Mouse (Mus musculus): ENCODE data around the gene Cnr2.

Cnr2 gene

GRCm38 (mm10) chr4:135909326-135910066 is 14.3 kb downstream of the Cnr2 start:
- DNase-seq = no peak

- DNase-seq = no peak
Measured at GRCm38 (mm10) chr4:135911531-135911930, 16.3 kb downstream of the Cnr2 start.

DNA sequence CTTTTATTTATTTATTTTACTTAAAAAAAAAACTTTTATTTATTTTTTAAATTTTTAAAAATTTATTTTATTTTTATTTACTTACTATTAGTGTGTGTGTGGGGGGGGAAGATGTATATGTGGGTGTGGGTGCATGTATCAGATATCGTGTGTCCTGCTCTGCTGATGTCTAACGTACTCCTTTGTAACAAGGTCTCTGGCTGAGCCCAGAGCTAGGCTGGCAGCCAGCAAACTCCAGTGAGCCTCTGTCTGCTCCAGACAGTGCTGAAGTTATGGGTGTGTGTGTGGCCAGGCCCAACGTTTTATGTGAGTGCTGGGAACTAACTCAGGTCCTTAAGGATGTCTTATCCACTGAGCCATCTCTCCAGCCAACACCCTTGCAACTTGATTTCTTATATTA is 17.0 kb downstream of the Cnr2 start:
- no peak for DNase-seq

GRCm38 (mm10) chr4:135912835-135913234 is 17.6 kb downstream of the Cnr2 start:
- DNase-seq = no peak

DNA sequence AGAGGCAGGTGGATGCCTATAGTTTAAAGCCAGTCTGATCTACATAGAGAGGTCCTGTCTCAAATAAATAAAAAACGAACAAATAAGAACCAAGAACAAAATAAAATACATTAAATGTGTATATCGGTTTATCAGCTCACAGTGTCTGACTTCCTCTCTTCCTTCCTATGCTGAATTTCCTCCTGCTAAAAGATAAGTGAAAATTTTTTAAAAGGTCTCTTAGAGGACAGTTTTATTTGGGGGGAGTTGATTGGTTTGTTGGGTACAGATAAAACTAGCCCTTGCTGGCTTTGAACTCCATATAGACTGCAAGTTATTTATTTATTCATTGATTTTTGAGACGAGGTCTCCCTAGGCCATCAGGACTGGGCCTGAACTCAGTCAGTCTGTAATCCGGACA is 18.2 kb downstream of the Cnr2 start:
- DNase-seq = no peak

DNA sequence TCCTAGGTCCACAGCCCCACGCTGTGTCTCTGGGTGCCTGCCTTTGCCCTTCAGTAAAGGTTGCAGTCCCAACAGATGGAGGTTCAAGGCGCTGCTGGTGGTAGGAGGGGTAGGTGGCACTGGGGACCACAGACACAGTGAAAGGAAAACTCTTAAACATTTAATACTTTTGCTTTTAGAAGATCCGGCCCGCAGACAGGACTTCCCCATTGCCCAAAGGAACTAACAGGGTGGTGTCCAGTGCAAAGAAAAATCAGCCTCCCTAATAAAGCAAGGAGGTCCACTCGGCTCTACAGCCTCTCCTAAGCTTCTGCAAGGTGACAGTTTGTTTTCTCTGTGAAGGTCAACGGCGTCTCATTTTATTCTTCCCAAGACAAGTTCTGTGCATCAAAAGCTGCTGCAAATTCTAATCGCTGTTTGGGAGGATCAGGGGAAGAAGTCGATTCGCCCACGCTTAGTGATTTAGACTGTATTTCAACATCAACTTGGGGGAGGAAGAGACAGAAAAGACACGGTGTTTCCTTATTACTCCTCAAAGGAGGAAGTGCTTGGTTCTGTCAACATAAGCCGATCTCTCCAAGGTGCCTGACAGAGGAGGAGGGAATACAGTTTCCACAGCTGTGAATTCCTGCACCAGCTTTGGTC is 23.6 kb downstream of the Cnr2 start:
- DNase-seq = no peak

DNA sequence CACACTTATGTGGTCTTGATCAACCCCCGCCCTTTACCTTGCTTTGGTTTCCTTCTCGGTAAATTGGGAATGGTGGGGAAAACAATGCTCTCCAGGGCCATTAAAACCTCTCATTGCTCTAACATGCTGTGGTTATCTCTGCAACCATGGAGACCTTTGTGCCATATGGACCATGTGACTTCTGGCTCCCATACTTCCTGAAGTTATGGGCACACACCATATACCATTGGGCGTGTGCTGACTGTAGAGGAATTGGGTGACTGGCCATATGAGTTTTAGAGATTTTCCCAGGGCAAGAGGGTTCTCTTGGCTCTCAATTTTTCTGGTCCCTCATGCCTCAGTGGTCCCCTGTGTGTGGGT is 24.1 kb downstream of the Cnr2 start:
- no peak for DNase-seq

- peak; percentile 92 for DNase-seq
Measured at GRCm38 (mm10) chr4:135920304-135921241, 25.4 kb downstream of the Cnr2 start, which contains the start of gene Fuca1. Gene Fuca1, plus strand, starts transcription at chr4:135920735.

DNA sequence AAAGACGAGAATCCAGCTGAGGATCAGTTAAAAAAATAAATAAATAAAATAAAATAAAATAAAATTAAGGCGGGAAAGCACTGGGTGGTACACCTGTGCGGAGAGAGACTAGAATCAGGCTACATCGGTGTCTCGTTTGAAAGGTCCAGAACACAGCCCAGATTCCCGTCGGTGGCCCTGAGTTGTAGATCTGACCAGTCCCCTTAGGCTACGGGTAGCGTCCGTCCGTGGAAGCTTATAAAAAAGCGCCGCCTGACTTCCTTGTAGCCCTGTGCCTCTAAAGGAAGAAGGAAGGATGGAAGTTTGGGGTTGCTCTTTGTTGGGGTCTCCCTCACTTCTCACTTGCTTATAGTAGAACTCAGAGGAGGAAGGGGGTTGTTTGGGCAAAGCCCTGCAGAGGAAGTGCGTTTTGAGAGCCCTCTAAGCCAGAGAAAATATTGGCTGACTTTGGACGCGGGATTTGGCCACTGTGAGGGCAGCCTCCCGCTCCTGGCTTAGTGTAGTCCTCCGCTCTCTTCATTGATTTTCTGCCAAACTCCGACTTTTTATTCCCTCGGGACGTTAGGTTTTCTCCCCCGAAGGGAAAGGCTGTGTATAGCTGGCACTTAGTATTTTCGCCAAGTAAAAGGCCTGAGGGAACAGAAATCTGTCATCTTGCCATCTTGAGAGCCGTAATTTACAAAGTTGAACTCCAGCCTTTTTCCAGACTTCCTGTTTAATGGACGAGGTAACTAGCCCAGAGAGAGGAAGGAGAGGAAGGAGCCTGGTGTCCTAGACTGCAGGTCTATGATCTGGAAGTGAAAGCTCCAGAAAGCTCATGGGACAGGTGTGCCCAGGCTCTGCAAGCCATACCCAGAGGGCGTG is 26.3 kb downstream of the Cnr2 start:
- no peak for DNase-seq

DNA sequence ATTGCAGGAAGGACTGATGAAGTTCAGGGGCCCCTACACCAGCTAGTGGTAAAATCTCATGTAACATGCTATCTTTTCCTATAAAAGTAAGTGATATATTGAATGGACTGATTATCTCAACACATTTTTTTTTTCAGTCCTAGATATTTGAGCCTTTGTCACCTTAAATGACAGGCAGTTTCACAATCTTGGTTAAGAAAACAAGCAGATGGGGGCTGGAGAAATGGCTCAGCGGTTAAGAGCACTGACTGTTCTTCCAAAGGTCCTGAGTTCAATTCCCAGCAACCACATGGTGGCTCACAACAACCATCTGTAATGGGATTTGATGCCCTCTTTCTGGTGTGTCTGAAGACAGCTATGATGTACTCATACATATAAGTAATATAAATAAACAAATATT is 27.0 kb downstream of the Cnr2 start:
- no peak for DNase-seq

- no peak for DNase-seq
Measured at GRCm38 (mm10) chr4:135924418-135924817, 29.2 kb downstream of the Cnr2 start.

DNA sequence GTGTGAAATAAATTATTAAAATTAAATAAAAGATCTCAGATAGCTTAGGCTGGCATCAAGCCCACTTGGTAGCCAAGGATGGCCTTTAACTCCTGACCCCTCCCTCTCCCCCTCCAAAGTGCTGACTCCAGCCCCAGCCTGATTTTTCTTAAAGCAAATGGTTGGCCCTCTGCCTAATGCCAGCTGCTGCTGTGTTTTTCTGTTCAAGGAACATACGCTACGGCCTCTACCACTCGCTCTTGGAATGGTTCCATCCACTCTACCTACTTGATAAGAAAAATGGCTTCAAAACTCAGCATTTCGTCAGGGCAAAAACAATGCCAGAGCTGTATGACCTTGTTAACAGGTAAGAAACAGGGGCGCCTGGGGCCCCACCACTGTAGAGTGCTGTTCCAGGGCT is 30.1 kb downstream of the Cnr2 start:
- DNase-seq = no peak

DNA sequence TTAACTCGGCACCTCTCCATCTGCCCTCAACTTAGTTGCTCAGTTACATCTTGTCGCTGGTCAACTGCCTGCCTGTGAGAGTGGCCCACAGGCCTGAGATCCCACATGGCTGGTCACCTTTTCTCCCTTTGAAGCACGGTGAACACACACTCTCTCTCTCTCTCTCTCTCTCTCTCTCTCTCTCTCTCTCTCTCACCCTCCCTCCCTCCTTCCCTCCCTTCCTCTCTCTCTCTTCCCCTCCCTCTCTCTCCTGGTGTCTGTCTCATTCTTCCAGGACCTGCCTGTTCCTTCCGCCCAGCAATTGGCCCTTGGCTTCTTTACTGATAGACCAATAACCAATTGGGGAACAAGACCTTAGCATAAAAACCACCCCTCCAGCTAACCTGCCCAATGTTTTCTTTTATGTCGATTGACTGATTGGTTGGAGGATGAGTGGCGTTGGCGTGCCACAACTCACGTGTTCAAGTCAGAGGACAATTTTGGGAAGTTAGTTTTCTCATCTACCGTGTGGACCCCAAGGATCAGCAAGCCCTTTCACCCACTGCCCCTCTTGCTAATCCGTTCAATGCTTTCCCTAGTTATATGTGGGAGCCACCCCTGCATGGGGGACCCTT is 31.1 kb downstream of the Cnr2 start:
- no peak for DNase-seq

- no peak for DNase-seq
Measured at GRCm38 (mm10) chr4:135926861-135927260, 31.7 kb downstream of the Cnr2 start.

- no peak for DNase-seq
Measured at GRCm38 (mm10) chr4:135928376-135928775, 33.2 kb downstream of the Cnr2 start.

- DNase-seq = no peak
Measured at GRCm38 (mm10) chr4:135929405-135929804, 34.2 kb downstream of the Cnr2 start.

DNA sequence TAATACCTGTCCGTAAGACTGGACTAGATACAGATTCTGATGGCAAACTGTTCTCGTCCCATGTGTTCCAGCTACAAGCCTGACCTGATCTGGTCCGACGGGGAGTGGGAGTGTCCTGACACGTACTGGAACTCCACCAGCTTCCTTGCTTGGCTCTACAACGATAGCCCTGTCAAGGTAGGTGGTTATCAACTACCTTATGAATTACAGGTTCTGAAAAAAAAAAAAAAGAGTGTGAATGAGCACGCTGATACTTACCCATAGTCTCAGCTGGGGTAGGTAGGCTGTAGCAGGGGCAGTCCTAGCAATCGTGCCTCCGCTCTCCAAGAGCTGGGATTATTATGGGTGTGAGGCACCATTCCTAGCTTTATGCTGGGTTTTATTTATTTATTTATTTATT is 34.6 kb downstream of the Cnr2 start:
- no peak for DNase-seq

DNA sequence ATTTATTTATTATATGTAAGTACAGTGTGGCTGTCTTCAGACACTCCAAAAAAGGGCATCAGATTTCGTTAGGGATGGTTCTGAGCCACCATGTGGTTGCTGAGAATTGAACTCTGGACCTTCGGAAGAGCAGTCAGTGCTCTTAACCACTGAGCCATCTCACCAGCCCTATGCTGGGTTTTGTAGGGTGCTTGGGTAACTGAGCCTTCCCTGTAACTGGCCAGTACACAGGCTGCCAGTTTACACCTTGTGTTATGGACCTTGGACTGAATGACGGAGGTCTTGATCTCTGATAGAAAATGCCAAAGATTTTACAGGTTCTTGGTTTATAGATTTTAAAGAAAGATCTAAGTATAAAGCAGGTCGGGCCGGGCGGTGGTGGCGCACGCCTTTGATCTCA is 35.0 kb downstream of the Cnr2 start:
- no peak for DNase-seq

- DNase-seq = no peak
Measured at GRCm38 (mm10) chr4:135931832-135932231, 36.6 kb downstream of the Cnr2 start.

- no peak for DNase-seq
Measured at GRCm38 (mm10) chr4:135934708-135935500, 39.7 kb downstream of the Cnr2 start.

GRCm38 (mm10) chr4:135935502-135935901 is 40.3 kb downstream of the Cnr2 start:
- no peak for DNase-seq
